Mouse (Mus musculus) olfactory bulb, adult 2 months (tissue): ENCODE measurements around the gene Palm. TPM values are rescaled to one million over a fixed set of nuclear protein-coding genes. Genes with fewer than 3 reads are reported as not detected.
A peak's percentile ranks its signal among the peaks of the same experiment; 100 is the strongest.

ENCODE experiments used
- H3K27ac ChIP-seq: fragments of 200-500 bp; 2 replicates; pipeline ENCODE4 v1.5.1; 2012; ENCODE audit warnings: low read depth, low read length; ENCODE audit not compliant: insufficient read depth
- H3K4me1 ChIP-seq: fragments of 200-500 bp; 2 replicates; pipeline ENCODE4 v1.6.1; 2012; ENCODE audit warnings: low read length; ENCODE audit not compliant: control insufficient read depth, insufficient read depth
- H3K4me3 ChIP-seq: fragments of 200-500 bp; 2 replicates; pipeline ENCODE4 v1.5.1; 2012; ENCODE audit warnings: mild to moderate bottlenecking, low read depth, low read length, moderate library complexity; ENCODE audit not compliant: insufficient read depth
- CTCF ChIP-seq: fragments of 200-500 bp; IDR thresholded peaks from 2 replicates; pipeline ENCODE4 v1.5.1; 2012; ENCODE audit warnings: low read depth, mild to moderate bottlenecking, low read length, moderate library complexity; ENCODE audit not compliant: insufficient read depth
- POLR2A ChIP-seq: fragments of 200-500 bp; IDR thresholded peaks from 2 replicates; pipeline ENCODE4 v1.6.1; 2012; ENCODE audit warnings: mild to moderate bottlenecking, low read depth, low read length, moderate library complexity; ENCODE audit not compliant: insufficient read depth
- WGBS: fragments of 180-500 bp; shearing (Covaris S2); methylation state at CpG from one replicate; pipeline ENCODE4 v1.1.7; 2018; 5-methylcytosine and 5-hydroxymethylcytosine counted together
- polyA plus RNA-seq: library from polyadenylated mRNA; stranded (reverse); fragments of >200 nt; gene quantifications from 2 replicates; pipeline ENCODE4 v1.2.4, GENCODE M21; 2012; ENCODE audit warnings: low replicate concordance; ENCODE audit not compliant: missing spikeins, insufficient read depth, insufficient read length

Palm gene
- polyA plus RNA-seq, 1 experiment = not detected

- 1% methylated on average over 10 of the region's 10 CpGs for WGBS
- Histone ChIP-seq H3K4me1 (peaks cover 68% of the 10 kb centered on the region), H3K4me3 (peak overlapping the region; percentile 83), H3K27ac (no peak overlapping the region)
- no peak for TF ChIP-seq POLR2A
- no peak for TF ChIP-seq CTCF
Measured at GRCm38 (mm10) chr10:79855558-79856184, 62.3 kb downstream of the Palm start.

GRCm38 (mm10) chr10:79856280-79856679 lies 62.9 kb downstream of the Palm start:
- Histone ChIP-seq H3K4me1 (peaks cover 74% of the 10 kb centered on the region), H3K4me3 (peak overlapping the region; percentile 36), H3K27ac (no peak overlapping the region)
- TF ChIP-seq POLR2A (no peak), CTCF (no peak)
- WGBS = 11% methylated on average over 6 of the region's 6 CpGs

- 14% methylated on average over 7 of the region's 7 CpGs for WGBS
- H3K4me3 ChIP-seq = peak overlapping the region; percentile 36
- no peak for TF ChIP-seq CTCF
- no peak for TF ChIP-seq POLR2A
- H3K27ac ChIP-seq = no peak overlapping the region
- peaks cover 72% of the 10 kb centered on the region for H3K4me1 ChIP-seq
Measured at GRCm38 (mm10) chr10:79856704-79857451, 63.5 kb downstream of the Palm start.

GRCm38 (mm10) chr10:79857452-79857811 lies 64.1 kb downstream of the Palm start:
- no peak overlapping the region for H3K4me3 ChIP-seq
- H3K27ac ChIP-seq = no peak overlapping the region
- TF ChIP-seq POLR2A = no peak
- TF ChIP-seq CTCF = no peak
- WGBS = 5% methylated on average over 4 of the region's 4 CpGs
- peaks cover 71% of the 10 kb centered on the region for H3K4me1 ChIP-seq

- H3K4me1 ChIP-seq = peaks cover 67% of the 10 kb centered on the region
- no peak overlapping the region; the same call in 1 of the 2 replicates for H3K4me3 ChIP-seq
- TF ChIP-seq CTCF (no peak), POLR2A (no peak)
- peak overlapping the region; percentile 31; the same call in 1 of the 2 replicates for H3K27ac ChIP-seq
- 47% methylated on average over 2 of the region's 2 CpGs for WGBS
Measured at GRCm38 (mm10) chr10:79857894-79858293, 64.5 kb downstream of the Palm start.

GRCm38 (mm10) chr10:79858416-79859074 lies 65.2 kb downstream of the Palm start:
- peaks cover 61% of the 10 kb centered on the region for H3K4me1 ChIP-seq
- TF ChIP-seq CTCF = no peak
- no peak for TF ChIP-seq POLR2A
- H3K4me3 ChIP-seq = 0 out of 2 replicates have a peak overlapping the region, but pooled peaks have one; percentile 5
- 22% methylated on average over 17 of the region's 17 CpGs for WGBS
- peak overlapping the region; percentile 31; the same call in 1 of the 2 replicates for H3K27ac ChIP-seq

GRCm38 (mm10) chr10:79859116-79859515 lies 65.7 kb downstream of the Palm start:
- H3K27ac ChIP-seq = no peak overlapping the region
- H3K4me3 ChIP-seq = no peak overlapping the region
- peaks cover 61% of the 10 kb centered on the region for H3K4me1 ChIP-seq
- WGBS = 52% methylated on average over 11 of the region's 11 CpGs
- TF ChIP-seq CTCF (no peak), POLR2A (no peak)

- TF ChIP-seq CTCF (no peak), POLR2A (no peak)
- H3K27ac ChIP-seq = no peak overlapping the region
- 88% methylated on average over 26 of the region's 26 CpGs for WGBS
- H3K4me3 ChIP-seq = no peak overlapping the region
- peaks cover 67% of the 10 kb centered on the region for H3K4me1 ChIP-seq
Measured at GRCm38 (mm10) chr10:79860079-79860911, 66.9 kb downstream of the Palm start.
